Mouse (Mus musculus): ENCODE data around the gene Stk32c.

GRCm38 (mm10) chr7:139107908-139108650 is 105.0 kb downstream of the Stk32c start:
- TF ChIP-seq EP300 (IDR thresholded peaks at IDR 0.05; ENCODE audit: low read depth) (no peak), CTCF (IDR thresholded peaks at IDR 0.05; ENCODE audit: low read depth) (no peak)
